Mouse (Mus musculus): Measurements from ENCODE around the gene Syce1. TPM values are rescaled to one million over a fixed set of nuclear protein-coding genes. Genes with fewer than 3 reads are reported as not detected.
"Not testable (repeated sequence)": the region's sequence is repeated elsewhere in the genome, so short reads cannot be mapped to it uniquely, and the experiment has no call there.

The Syce1 gene
- total RNA-seq, 4 experiments from 2014 or later = not detected

DNA sequence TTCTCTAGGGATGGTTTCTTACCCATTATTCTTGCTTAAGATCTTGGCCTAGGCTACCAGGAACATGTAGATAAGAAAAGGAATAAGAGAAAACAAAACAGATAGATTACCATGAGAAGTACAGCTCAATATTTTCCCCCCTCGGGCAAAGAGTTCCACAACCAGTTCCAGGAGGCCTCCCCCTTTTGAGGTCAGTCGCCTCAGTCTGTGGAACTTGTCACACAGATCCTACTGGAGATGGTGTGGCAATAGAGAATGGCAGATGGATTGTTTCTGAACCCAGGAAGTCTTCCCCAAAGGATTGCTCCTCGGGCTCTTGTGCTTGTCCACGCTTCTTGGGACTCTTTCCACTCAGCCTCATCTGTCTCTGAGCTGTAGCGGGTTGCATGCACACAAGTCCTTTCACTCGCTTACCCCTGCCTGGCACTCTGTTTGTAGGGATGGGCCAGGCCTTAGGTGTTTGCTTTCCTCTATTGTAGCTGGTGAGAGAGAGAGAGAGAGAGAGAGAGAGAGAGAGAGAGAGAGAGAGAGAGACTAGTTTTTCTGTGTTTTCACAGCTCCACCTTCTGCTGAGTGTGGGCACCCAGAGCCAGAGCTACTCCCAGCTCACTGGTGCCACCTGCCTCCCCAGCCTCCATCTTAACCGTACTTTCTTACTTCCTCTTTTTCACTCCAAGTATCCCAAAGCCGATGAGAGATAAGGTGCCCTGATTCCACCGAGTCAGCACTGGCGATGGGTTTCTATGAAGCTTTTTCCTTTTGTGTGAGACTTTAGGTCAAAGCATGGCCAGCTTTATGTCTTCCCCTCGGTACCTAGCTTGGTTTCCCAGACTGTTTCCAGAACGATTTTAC, 21.5 kb downstream of the Syce1 start:
- no peak for DNase-seq

DNA sequence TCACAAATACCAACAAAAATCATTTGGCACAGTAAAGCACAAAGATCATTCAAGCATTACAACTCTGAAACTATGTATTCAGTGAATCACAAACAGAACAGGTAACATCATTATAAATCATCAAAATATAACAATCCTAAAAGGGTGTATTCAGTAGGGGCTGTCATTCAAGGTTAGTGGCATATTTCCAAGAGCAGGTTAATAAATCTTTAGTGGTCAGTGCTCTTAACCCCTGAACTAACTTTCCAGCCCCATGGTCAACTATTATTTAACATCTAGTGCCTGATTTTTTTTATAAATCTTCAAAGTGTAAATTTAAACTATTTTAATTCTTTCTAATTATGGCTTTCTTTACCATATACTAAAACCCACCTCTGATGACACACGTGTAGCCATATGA, 22.3 kb downstream of the Syce1 start:
- DNase-seq = not testable (repeated sequence)

DNA sequence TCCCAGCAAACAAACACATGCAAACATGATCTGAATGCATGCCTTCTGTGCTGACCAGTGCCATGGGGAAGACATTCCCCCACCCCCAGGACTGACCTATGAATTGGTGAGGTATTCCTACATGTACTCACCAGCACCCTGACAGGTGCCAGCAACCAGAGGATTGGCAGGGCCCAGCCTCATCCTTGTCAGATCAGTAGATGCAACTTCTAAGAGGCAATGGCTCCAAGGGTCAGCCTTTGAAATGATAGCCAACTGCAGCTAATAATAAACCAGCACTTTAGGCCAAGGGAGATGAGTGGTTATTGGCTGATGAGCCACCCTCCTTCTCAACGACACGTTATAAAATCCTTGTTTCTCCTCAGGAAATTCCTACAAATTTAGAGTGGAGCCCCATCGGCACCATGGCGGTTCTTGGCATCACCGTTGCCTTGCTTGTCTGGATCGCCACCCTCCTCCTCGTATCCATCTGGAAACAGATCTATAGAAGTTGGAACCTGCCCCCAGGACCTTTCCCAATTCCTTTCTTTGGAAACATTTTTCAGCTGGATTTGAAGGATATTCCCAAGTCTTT, 24.1 kb downstream of the Syce1 start, which contains the start of gene Cyp2e1:
Gene Cyp2e1 (plus strand): TSS at position 293 of the 574 bp plus-strand sequence.
- DNase-seq = no peak

DNA sequence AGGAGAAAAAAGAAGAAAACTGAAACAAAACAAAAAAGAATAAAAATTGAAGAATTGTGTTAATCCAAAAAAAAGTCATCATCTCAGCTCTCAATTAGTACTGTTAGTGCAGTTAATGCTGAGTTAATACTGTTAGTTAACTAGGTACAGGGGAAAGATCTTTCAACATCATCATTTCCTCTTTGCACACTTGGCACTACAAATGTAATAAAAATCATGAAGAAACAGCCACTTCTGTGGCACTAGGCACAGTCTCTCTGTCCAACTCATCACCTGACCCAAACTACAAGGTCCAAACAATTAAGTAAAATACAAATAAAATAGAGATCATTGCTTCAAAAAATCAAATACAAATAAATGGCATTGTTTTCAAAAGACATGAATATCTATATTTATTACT, 27.0 kb downstream of the Syce1 start:
- DNase-seq = no peak

DNA sequence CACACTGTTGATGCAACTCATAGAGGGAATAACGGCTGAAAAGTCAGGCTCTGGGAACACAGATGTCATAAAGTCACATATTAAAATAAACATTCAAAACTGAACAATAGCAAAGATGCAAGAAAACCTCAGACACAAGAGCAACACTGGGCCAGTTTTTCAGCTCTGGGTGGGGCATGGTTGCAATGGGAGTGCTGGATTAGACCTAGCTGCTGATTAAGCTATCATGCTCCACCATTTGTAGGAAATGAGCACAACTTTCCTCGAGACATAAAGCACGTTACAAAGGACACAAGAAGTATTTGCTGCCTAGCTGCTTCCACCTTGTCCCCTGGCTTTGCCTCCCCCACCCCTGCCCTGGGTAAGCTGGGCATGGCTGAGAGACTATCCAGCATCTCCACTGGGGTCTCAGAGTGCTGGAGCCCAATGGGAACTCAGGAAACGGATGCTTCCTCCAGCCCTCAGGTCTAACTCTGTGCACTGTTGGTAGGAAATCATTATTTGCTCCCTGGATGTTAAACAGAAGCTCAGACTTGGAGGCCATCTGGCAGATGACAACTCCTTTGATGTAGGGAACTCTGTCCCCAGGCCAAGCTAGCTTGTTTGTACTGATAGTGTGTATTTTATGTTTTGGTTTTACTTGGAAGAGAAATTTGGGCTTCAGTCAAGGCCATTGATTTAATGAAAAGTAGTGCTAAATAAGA, 31.3 kb downstream of the Syce1 start:
- no peak for DNase-seq

DNA sequence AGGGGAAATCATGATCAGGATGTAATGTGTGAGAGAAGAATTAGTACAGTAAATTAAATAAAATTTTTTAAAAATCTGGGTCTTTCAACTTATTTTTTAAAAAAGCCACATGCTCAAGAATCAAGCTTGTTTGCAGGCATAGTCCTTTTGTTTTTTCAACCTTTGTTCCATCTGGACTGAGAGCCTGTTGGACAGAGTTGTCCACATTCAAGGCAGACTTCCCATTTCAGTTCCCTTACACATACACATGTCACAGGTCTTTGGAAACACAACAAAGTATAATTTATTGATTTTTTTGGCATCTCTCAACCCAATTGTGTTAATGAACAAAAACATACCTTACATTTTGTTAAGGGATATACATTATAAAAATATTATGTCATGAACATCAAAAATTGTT, 33.1 kb downstream of the Syce1 start:
- DNase-seq = no peak

DNA sequence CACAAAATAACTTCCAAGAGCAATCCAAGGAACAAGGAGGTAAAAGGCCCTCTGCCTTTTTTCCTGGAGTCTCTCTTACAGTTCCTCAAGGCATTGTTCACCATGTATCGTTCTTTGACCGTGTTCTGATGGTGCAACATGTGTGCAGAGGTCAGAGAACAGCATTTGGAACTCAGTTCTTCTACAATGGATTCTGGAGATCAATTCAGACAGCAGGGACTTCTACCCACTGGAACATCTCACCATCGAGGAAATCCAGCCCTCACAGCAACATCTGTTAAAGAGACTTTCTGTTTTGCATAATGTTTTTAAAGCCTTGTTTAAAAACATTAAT, 38.9 kb downstream of the Syce1 start:
- no peak for DNase-seq

DNA sequence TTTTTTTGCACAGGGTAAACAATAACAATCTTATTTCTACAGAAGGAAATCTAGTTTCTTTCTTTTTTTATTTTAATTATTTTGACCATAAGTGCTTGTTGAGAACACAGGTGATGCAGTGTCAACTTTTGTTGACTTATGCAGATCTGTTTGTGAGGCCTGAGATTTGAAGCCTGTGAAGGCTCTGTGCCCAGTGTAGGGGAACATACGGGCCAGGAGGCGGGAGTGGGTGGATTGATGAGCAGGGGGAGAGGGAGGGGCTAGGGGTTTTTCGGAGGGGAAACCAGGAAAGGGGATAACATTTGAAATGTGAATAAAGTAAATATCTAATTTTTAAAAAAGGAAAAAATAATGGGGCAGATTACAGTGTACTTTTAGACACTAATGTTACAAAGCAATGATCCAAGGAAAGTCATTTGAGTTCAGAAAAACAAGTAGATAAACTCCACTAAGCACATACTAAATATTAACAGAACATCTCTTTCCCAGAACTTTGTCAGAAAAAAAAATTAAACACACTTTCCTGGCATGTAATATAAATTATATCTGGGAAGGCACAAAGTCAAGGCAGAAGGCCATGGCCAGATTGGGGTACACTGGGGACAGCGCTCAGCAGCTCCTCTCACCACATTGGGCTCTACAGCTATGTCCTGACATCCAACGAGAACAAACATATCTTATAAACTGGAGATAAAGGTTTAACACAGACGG, 39.4 kb downstream of the Syce1 start:
- DNase-seq = no peak

DNA sequence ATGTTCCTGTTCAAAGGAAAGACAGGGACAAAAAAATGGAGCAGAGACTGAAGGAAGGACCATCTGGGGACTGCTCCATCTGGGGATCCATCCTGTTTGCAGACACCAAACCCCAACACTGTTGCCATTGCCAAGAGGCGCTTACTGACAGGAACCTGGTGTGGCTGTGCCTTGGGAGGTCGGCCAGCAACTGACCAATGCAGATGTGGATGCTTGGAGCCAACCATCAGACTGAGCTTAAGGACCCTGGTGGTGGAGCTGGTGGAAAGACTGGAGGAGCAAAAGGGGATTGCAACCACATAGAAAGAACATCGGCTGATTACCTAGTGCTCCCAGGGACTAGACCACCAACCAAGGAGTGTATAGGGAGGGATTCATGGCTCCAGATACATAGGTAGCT, 40.2 kb downstream of the Syce1 start:
- no peak for DNase-seq

DNA sequence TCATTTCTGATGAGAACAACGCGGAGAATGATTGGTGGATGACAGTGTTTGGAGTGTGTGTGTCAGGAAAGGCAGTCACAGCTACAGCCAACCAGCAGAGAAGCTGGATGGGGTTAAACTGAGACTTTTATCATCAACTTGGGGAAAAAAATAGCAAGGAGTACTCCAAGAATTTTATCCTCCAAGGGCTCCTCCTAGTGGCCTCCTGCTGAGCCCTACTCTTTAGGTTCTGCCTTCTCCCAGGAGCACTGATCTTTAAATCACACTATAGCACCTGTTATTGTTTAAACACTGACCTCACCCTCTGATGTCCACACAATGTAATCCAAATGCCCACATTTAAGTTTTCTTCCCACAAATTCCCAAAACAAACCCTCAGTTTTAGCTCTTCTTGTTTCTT, 54.5 kb downstream of the Syce1 start:
- no peak for DNase-seq

Other genes with a start within 250 kb of the Syce1 start
- not detected for gene Olfr538, start 220.0 kb downstream of the Syce1 start, total RNA-seq (2022)
- under 1 TPM in 1 of 4 experiments, not detected in 3; 0.03 TPM for gene Olfr46, start 186.6 kb downstream of the Syce1 start, total RNA-seq (2022)
- gene Olfr61, start 158.9 kb downstream of the Syce1 start, total RNA-seq (2022) = not detected
- not detected for gene Olfr53, start 141.4 kb downstream of the Syce1 start, total RNA-seq (2022)
- gene Olfr539, start 127.9 kb downstream of the Syce1 start, total RNA-seq (2022) = under 1 TPM; 0.03 TPM
- gene Olfr45, start 105.9 kb downstream of the Syce1 start, total RNA-seq (2022) = not detected
- gene Olfr541, start 90.6 kb downstream of the Syce1 start, total RNA-seq (2022) = not detected
- gene Cyp2e1, start 24.1 kb downstream of the Syce1 start, total RNA-seq (2022) = 100 to 1,000 TPM in 3 of 4 experiments, 10 to 100 TPM in 1; 87.7 to 302 (median 204) TPM
- 1 to 10 TPM; 3.8 to 8.6 (median 5.7) TPM for gene Zfp941, start 34.3 kb upstream of the Syce1 start, total RNA-seq (2022)
- gene Urah, start 47.2 kb upstream of the Syce1 start, total RNA-seq (2022) = 1 to 10 TPM in 2 of 4 experiments, under 1 TPM in 1, not detected in 1; 0.73 to 1.8 (median 1.0) TPM
- gene Scgb1c1, start 57.7 kb upstream of the Syce1 start, total RNA-seq (2022) = not detected
- gene Odf3, start 60.0 kb upstream of the Syce1 start, total RNA-seq (2022) = 1 to 10 TPM in 2 of 4 experiments, under 1 TPM in 1, not detected in 1; 0.23 to 1.3 (median 1.2) TPM
- 1 to 10 TPM in 2 of 4 experiments, not detected in 2; 1.0 to 1.2 TPM for gene Gm45785, start 68.5 kb upstream of the Syce1 start, total RNA-seq (2022)
- gene Ric8a, start 69.1 kb upstream of the Syce1 start, total RNA-seq (2022) = 10 to 100 TPM; 59.8 to 87.7 (median 75.9) TPM
- 10 to 100 TPM; 37.7 to 53.3 (median 46.1) TPM for gene Bet1l, start 69.7 kb upstream of the Syce1 start, total RNA-seq (2022)
- 100 to 1,000 TPM; 113 to 125 (median 116) TPM for gene Psmd13, start 94.1 kb upstream of the Syce1 start, total RNA-seq (2022)
- 10 to 100 TPM; 33.4 to 48.7 (median 41.0) TPM for gene Sirt3, start 94.5 kb upstream of the Syce1 start, total RNA-seq (2022)
- 100 to 1,000 TPM in 3 of 4 experiments, 10 to 100 TPM in 1; 73.2 to 522 (median 364) TPM for gene Cox8b, start 112.6 kb upstream of the Syce1 start, total RNA-seq (2022)
- 1 to 10 TPM; 1.4 to 4.0 (median 2.9) TPM for gene Nlrp6, start 133.1 kb upstream of the Syce1 start, total RNA-seq (2022)
- gene Pgghg, start 153.5 kb upstream of the Syce1 start, total RNA-seq (2022) = 10 to 100 TPM; 37.1 to 69.0 (median 52.9) TPM
- gene Ifitm5, start 162.4 kb upstream of the Syce1 start, total RNA-seq (2022) = 1 to 10 TPM; 1.1 to 2.7 (median 1.9) TPM
- not detected for gene Gm45717, start 168.1 kb upstream of the Syce1 start, total RNA-seq (2022)
- 100 to 1,000 TPM; 431 to 671 (median 563) TPM for gene Ifitm2, start 168.1 kb upstream of the Syce1 start, total RNA-seq (2022)
- gene Ifitm1, start 179.4 kb upstream of the Syce1 start, total RNA-seq (2022) = 10 to 100 TPM; 10.6 to 14.0 (median 13.4) TPM
- gene Ifitm3, start 222.9 kb upstream of the Syce1 start, total RNA-seq (2022) = 100 to 1,000 TPM; 105 to 128 (median 116) TPM
- 1 to 10 TPM in 2 of 4 experiments, under 1 TPM in 1, not detected in 1; 0.81 to 1.5 (median 1.2) TPM for gene Ifitm6, start 230.1 kb upstream of the Syce1 start, total RNA-seq (2022)
- gene Gm17387, start 241.3 kb upstream of the Syce1 start, total RNA-seq (2022) = not detected

Data from adrenal gland, adult 8-10 months (tissue).